Mouse (Mus musculus) gastrocnemius, postnatal 10 days (tissue): Measurements from ENCODE around the gene Nradd. TPM values are rescaled to one million over a fixed set of nuclear protein-coding genes. Genes with fewer than 3 reads are reported as not detected.

Experiments used
- DNase-seq: peaks from one replicate; pipeline ENCODE4 v3.0.0; 2021; ENCODE audit warnings: mixed read lengths
- total RNA-seq, 2 experiments: library from RNA; stranded (reverse); gene quantifications; 2 replicates each; pipeline ENCODE4 v1.2.3; 2021

Gene Nradd
- total RNA-seq, 2 experiments from 2014 or later, result 1.6 to 2.2 TPM

DNA sequence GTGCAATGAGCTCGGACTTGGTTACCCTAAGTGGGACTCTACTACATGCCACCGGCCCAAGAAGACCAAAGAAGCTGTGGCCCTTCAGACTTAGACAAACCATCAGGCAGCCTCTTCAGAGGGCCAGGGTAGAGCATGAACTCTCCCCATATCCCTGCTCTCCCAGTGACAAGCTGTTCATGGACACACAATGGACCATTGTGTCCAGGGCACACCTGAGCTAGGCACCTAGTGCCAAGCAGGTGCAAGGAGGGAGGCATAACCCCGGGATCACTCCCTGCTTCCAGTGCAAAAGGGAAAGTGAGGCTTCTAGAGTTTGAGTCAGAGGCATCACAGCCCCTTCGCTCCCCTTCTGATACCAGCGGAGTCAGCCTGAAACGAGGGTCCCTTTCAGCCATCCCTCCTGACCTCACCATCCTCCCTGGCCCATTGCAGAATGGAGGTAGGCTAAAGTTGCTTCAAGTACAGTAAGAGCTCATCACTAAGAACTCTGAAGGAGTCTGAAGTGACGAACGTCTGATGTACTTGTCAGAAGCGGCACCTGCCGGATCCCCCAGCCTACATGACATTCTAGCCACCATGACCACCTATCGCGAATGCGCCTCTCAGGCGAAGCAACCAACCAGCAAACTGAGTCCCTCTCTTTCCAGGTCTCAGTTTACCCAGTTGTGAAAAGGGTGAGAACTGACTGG, 28.9 kb upstream of the Nradd start:
- DNase-seq, result no peak

DNA sequence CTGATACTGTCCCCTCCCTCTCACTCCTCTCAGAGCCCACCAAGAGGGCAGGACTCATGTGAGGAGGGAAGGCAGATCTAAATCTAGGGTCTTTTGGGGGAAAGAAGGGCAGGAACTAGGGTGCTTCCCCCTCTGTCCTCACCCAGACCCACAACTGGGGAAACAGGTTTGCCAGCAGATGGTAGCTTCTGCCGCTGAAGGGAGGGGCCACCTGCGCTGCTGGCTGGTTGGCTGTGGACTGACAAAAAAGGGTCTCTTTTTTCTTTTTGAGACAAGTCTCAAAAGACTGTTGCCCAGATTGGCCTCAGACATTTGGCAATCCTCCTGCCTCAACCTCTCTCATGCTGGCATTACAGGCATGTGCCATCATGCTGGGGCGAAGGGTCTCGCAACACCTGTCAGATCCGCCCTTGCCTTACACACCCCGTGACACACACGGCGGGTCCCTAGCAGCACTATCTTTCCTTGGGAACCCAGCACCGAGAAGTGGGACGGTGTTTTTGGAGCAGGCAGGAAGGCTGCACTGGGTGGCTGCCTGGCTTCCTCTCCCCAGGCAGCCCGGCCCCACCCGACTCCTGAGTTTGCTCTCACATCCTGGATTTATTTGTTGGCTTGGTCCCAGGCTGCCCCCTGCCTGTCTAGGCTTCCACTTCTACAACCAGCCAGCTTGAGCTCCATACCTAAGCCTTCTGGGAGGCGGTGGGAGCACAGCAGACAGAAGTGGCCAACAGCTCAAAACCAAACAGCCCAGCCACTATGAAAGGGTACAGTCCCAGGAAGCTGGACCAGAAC, 27.9 kb upstream of the Nradd start:
- DNase-seq, result no peak

DNA sequence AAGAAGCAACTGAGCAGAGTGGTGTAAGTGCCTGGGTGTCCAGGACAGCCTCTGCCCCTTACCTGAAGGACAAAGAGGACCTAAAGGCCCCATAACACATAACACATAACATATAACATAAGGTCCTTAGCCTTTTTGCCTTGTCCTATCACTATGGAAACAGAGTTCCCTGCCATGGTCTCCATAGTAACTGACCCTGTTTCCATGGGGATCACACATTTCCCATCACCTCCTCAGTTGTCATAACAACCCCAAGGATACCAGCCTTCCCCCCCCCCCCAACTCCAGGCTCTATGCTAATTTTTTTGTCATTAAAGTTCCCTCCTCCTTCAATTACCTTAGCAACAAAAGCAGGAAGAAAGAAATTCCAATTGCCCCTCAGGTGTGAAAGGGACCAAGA, 25.5 kb upstream of the Nradd start:
- DNase-seq, result no peak

DNA sequence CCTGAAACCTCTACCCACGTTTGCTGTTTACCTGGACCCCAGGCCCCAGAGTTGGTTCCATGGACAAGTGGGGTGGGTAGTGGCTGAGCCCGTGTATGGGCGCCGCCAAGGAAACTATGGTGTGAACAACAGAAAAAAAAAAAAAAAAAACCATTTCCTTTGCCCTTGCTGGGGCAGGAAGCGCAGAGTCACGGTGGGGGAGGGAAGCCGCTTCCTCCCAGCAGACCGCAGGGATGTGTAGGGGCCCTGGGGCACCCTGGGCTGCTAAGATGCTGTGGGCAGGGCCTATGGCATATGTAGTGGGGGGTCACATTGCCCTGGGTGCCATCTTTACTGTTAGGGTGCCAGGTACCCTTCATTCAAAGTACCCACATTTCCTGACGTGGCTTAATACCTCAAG, 21.0 kb upstream of the Nradd start:
- no peak for DNase-seq

DNA sequence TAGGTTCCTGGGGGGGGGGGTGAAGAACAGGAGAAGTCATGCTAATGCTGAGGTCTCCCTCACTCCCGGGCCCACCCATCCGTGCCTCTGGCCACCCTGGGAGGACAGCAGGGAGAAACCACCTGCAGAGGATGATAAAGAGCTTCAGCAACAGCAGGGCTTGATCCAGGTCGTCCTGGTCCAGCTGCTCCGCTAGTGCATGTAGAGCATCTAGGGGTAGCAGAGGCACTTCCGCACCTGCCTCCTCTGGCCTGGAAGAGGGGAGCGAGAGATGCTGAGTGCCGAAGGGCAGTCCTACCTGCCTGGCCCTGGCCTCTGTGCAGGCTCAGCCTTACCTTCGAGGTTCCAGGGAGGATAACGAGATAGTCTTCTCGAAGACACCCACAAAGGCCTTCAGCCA, 20.0 kb upstream of the Nradd start:
- DNase-seq, result no peak

DNA sequence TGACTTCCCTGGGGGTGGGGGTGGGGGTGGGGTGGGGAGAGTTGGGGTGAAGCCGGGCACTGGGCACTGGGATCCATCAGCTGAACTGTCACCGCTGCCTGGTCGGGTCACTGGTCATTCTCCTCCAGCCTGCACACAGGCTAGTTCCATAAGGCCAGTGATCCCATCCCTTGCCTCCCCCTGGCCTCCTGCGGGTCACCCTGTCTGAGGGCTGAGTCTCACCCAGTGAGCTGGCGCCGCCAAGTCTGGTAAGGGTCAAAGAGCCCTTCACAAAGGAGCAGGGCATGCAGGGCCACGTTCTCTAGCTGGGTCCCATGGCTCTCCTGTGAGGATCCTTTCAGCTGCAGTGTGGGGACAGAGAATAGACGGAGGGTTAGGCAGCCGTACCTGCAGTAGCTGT, 19.5 kb upstream of the Nradd start:
- no peak for DNase-seq

DNA sequence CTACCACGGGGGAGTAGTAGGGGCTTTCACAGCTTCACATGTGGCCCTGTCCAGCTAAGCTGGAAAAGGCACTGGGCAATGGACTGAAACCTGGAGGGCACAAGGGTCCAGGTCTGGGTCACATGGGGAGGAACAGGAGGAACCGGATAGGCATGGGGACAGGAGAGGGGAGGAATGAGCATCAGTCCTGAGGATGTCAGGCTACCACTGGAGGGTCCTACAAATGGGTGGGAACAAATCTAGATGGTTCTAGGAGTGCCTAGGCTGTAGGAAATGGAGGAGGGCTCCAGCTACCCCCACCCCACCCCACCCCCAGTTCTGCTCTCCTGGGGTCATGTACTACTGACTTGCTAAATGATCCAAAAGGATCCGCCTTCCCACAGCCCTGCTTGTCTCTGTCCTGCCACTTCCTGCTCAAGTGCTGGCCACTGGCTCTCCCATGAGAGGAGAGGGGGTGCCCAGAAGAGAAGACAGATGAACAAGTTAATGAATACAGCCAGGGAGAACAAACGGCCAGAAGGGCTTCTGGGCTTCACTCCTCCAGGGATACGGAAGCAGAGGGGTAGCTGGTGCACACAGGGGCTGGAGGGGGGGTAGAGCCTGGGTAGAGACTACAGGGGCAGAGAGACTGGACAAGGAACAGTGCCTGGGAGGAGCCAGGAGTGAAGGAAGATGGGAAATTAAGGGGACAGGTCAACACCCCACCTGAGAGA, 18.7 kb upstream of the Nradd start:
- no peak for DNase-seq

DNA sequence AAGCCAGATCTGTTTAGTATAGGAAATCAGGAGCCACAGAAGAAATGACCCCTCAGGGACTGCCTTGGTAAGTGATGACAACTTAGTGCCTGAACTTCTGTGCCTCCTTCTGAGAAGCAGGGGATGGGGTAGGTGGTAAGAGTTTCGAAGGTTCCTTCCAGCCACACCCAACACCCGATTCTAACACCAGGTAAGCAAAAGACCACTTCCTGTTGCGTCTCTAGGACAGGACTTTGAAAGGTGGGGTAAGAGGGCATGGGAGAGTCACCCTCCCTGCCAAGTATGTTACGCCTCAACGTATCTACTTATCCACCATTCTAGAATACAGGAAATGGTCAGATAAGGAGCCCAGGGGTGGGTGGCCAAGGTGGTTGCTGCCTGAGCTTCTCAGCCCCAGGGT, 16.8 kb upstream of the Nradd start:
- no peak for DNase-seq

DNA sequence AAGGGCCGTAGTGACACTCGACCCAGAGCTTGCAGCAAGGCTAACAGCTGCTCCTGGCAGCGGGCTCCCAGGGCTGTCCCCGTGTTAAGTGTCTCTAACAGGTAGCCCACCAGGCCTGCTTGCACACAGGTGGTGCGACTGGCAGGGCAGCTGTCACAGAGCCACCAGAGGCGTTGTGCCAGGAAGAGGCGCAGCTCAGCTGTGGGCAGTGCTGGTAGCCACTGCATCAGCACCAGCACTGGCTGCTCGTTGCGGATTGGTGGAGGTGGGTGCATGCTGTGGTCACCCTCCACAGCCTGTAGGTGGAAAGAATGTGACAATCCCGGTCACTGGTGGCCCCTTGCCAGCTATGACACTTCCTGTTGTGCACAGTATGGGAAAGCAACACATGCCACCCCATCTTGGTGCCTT, 14.4 kb upstream of the Nradd start:
- no peak for DNase-seq

DNA sequence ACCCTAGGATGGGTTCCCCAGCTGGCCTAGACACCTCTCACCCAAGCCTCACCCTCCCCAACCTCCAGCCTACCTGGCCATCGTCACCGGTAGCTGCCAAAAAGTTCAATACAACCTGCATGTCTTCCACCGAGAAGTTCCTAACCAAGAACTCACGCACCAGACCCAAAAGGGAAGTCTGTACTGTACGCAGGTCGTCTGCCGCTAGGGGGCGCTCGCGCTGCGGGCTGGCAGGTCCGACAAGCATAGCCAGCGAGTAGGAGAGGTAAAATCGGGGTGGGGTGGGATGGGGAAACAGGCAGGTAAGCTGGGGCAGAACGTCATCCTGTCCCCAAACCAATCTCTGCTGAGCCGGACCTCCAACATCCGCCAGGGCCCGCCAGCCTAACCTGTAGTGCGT, 11.0 kb upstream of the Nradd start:
- peak; percentile 98 for DNase-seq

DNA sequence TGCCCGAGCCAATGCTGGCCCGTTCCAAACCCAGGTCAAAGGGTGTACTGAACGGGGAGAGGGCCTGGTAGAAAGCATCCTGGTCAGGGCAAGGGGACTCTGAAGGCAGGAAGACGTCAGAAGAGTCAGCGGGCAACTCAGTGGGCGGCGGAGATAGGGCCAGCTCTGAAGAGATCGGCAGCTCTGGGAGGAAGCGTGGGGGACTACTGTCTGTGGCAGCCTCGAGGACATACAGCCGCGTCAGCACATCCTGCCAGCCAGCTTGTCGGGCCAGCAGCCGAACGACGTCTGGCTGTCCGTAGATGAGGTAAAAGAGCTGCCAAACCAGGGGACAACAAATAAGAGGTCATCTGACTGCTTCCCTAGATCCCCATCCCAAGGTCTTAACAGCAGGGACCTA, 9.6 kb upstream of the Nradd start:
- DNase-seq, result no peak

DNA sequence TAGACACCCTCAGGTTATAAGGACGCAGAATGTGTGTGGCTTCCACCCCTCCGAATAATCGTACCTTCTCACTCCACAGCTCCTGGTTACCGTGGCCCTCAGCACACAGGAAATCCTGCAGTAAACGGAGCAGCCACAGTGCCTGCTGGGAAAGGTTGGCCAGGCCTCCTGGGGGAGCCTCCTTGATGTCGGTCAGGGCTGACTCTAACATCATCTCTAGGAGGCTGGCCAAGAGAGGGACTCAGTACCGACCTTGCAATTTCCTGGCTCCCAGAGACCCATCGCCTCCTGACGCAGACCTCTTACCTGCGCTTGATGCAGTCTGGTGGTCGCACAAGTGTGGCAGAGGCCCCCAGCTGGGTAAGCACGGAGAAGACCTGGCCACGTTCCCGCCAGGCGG, 8.4 kb upstream of the Nradd start:
- DNase-seq, result no peak

DNA sequence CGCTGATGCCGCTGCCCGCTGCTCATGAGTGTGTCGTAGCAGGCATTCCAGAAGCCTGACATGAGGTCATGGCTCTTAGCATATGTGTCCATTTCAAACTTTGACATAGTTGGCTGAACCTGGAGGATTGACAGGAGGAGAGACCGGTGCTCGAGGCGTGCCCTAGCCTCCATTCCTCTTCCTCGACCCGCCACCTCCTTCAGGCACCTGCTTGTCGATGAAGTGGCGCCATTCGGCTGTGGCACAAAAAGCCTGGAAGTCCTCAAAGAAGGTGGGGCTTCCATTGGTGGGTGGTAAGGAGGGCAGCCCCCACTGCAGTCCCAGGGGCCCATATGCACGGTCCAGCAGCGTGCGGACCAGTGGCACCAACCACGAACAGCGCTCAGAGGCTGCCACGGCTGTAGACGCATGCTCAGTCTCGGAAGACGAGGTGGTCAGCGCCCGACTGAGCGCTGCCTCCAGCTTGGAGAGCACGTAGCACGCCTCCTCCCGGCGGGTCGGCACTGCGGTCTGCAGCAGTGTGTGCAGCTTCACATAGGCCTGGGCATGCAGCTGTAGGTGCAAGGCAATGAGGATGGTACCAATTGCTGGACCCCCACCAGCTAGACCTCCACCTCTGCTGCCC, 7.5 kb upstream of the Nradd start:
- no peak for DNase-seq

DNA sequence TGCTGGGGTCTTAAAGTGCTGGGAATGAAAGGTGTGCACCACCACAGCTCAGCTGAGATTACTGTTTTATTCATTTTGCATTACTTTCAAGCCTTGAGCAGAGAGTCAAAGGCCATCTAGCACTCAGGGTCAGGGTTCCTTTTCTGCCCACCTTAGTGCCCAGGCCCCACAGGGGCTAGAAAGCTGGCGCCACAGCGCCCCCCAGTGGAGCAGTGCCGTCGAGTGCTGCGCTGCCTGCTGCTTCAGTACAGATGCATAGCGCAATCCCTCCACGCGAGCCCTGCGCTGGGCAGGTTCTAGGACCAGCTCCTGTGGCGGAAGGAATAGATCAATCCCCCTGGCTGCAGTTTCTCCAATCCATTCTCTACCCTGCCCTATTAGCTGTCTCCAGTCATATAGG, 6.9 kb upstream of the Nradd start:
- peak; percentile 75 for DNase-seq

DNA sequence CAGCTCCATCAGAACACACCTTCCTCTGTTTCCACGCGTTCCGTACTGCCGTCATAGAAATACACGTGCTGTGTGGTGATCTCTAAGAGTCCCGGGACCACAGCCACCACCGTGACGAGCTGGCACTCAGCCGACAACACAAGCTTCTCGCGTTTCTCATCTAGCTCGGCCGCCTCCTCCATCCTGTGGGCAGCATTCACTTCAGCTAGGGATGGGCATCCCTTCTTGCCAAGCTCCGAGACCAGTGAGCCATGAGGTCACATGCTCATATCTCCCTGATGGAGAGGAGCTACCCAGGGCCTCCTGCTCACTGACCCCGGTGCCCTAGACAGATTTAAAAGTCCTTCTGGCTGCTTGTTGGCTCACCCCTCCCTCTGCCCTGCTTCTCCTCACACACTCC, 5.9 kb upstream of the Nradd start:
- no peak for DNase-seq

DNA sequence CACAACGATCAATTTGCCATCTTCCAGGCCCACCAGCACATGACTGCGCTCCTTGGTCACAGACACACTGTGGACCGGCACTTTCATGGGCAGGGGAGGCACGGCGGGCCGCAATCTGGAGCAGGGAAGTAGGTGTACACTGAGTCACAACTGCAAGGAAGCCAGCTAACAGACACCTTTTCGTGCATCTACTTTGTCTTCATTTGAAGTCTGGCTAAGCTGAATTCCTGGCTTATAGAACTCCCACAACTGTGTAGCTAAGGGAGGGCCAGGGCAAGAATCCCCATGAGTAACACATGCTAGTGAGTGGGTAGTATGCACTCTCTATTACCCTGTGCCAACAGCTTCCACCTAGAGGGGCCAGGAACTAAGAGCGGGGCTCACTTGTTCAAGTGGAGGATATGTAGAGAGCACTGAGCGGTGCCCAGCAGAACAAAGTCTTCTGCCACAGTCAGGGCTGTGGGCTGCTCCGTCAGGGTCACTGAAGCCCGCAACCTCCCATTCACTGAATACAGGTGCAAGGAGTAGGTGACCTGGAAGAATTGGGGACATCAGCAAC, 1.2 kb upstream of the Nradd start:
- DNase-seq, result no peak

DNA sequence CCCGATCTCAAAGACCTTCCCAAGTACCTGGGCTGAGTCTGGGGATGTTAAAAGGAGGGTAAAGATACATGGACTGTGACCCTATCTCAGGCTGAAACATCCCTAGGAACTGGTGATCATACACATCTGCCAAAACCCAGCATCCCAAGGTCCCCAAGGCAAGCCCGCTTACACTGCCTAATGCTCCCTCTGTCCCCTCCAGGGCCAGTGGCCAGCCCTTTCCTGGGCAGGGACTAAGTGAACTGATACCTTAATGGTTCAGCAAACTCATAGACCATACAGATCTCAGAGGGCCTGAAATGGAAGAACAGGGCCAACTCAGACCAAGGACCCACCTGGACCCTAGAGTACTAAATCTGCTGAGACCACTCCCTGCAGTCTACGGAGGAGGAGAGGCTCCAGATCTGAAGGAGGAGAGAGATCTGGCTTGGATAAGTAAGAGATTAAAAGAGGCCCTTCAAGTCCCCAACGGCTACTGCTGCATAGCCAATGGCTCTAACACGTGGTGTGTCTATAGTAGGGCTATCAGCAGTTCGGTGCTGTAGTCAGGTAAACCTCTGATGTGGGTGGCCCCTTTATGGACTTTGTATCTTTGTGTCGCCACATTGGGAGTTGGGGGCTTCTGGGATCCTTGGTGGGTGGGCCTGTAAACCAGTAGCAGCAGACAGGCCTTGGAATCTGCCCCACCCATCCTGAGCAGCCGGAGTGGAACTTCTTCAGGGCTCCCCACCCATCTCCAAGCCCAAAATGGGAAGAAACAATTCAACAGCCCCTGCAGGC, 646 bp downstream of the Nradd start:
- no peak for DNase-seq

DNA sequence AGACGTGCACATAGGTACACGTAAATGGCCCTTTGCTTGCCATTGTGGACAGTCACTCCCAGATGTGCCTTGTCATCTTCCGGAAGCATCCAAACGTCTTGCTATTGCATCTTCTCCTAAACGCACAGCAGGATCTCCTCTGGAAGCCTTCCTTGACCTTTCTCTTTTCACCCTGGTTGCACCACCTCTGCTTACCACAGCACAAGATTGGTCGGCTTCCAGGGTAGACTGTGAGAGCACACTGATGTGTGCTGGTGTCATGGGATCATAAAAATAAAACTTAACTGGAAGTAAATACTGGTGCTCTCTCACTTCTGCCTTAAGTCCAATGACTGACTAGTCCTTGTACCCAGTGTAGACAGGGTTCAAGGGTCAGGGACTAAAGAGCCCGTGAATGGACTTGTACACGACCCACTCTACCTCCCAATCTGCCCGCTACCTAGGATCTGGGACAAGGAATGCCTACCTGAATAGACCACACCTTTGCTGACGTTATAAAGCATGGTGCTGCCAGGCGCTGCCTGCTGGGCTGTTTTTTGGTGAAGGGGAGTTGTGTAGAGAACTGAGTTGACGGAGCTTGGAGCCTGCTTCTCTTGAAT, 1.5 kb downstream of the Nradd start:
- no peak for DNase-seq

DNA sequence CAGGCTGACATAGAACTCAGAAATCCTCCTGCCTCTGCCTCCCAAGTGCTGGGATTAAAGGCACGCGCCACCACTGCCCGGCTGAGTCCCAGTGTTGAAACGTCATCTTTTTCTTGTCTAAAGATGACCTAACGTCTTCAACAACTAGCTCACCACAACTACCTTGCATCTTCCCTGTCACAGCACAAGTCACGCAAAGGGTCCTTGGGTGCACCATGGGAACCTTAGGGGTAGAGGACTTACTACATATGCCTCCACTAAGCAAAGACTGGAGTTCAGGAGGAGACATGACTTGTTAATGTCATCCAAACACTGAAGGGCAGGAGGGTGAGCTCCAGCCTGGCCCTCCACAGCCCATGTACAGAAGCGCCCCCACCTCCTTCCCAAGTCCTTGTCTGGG, 3.6 kb downstream of the Nradd start:
- DNase-seq, result no peak

DNA sequence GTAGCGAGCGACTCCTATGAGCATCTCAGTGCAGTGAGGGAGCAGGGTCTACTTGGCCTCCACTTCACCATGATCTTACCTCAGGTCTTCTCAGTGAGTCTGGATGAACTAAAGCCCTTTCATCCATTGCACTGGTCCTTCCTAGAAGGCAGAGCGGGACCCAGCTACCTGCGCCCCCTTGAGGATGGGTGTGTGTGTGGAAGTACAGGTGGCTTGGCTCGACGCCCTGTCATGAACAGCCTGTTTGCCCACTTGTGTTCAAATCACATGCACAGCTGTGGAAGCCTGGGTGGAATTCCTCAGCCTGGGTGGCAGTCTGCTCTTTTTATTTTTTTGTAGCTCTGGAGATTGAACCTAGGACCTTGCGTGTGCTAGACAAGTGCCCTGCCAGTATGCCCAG, 4.1 kb downstream of the Nradd start:
- no peak for DNase-seq

DNA sequence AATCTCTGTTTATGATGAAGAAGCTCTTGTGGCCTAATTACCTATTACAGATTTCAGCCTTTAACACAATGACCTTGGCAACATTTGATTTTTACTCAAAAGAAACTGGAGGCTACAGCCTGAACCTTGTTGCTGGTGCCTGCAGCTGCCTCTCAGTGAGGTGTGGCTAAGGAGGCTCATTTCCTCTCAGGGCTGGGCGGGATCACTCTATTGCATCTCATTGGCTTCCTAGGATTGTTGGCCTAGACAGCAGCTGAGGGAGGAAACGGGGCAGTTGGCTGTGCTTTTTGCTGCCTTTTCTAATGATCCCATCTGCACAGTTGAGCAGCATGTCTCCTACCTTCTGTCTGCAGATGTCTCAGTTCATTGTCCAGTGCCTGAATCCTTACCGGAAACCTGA, 7.2 kb downstream of the Nradd start:
- peak; percentile 14 for DNase-seq
